8 mouse cellular contexts compared by ENCODE assay signal in genomic region chr7:4524212-4524922, GRCm38 (mm10). TPM values are rescaled to one million over a fixed set of nuclear protein-coding genes. Genes with fewer than 3 reads are reported as not detected.
DNase-seq lines count a peak whose midpoint lies in the region; ATAC-seq and TF ChIP-seq lines count a peak whose summit lies in the region.
"Not testable (repeated sequence)": the region's sequence is repeated elsewhere in the genome, so short reads cannot be mapped to it uniquely, and the experiment has no call there.

Tnni3 (minus strand) TSS chr7:4524229.

- H3K27me3 ChIP-seq in C2C12 (ENCODE audit: control insufficient read depth, insufficient read depth, insufficient read length); hindbrain, embryonic 14.5 days (ENCODE audit: control insufficient read depth, insufficient read depth, low read length): not testable (repeated sequence)

- DNase-seq in adrenal gland, adult 2 months = peak; percentile 24
- DNase-seq in embryo, embryonic 10 days (ENCODE audit: low spot score) = peak; percentile 79
- DNase-seq in gastrocnemius, postnatal 10 days = peak; percentile 48
- peak; percentile 72 for DNase-seq in hindbrain, embryonic 14.5 days (ENCODE audit: low spot score)
- DNase-seq in left cerebral cortex, postnatal 4 days = peak; percentile 45
- DNase-seq in lung, postnatal 4 days = peak; percentile 53 to 68
- peak; percentile 43 to 51 for DNase-seq in right cerebral cortex, adult 2 months (ENCODE audit: low spot score in 2 of 2)

- 75% methylated on average over 15 of the region's 15 CpGs for WGBS in hindbrain, embryonic 14.5 days

- H3K9me3 ChIP-seq in hindbrain, embryonic 14.5 days (ENCODE audit: control insufficient read depth, low read length) = not testable (repeated sequence)

- not testable (repeated sequence) for H3K9ac ChIP-seq in hindbrain, embryonic 14.5 days

- intact Hi-C loops in left cerebral cortex, postnatal 4 days (cut with DNase I) = not testable (repeated sequence)

- H3K4me2 ChIP-seq in hindbrain, embryonic 14.5 days (replicated peaks) = not testable (repeated sequence)

- peak; percentile 13 for TF ChIP-seq CTCF in C2C12 (IDR thresholded peaks at IDR 0.05; ENCODE audit: control insufficient read depth, insufficient read depth, insufficient read length)

- H3K4me3 ChIP-seq in C2C12 (ENCODE audit: insufficient read depth, poor library complexity, severe bottlenecking); hindbrain, embryonic 14.5 days (replicated peaks; ENCODE audit: low read length): not testable (repeated sequence)

- not testable (repeated sequence) for H3ac ChIP-seq in C2C12 (ENCODE audit: control insufficient read depth, insufficient read length, low read depth)

- not testable (repeated sequence) for H3K36me3 ChIP-seq in C2C12 (ENCODE audit: control insufficient read depth, insufficient read depth); hindbrain, embryonic 14.5 days (replicated peaks; ENCODE audit: control insufficient read depth, insufficient read depth)

- not testable (repeated sequence) for ATAC-seq in hindbrain, embryonic 14.5 days (ENCODE audit: low FRiP score)

- not testable (repeated sequence) for H3K27ac ChIP-seq in hindbrain, embryonic 14.5 days

- not testable (repeated sequence) for H3K79me2 ChIP-seq in C2C12 (ENCODE audit: control insufficient read depth, insufficient read depth)

- not testable (repeated sequence) for H3K79me3 ChIP-seq in C2C12 (ENCODE audit: low read depth)

- H3K4me1 ChIP-seq in hindbrain, embryonic 14.5 days (replicated peaks; ENCODE audit: control insufficient read depth, insufficient read depth, low read length) = not testable (repeated sequence)

RNA-seq across cellular contexts. Expression of gene Tnni3, which starts in this region (rescaled TPM):
- 0.91 TPM for polyA plus RNA-seq in C2C12 (2012; fragmentation: generic; extraction: Trizol)
- 1 to 10 TPM in 1 of 2 experiments, not detected in 1; 1.7 TPM for total RNA-seq in adrenal gland, adult 2 months (2021)
- 3.3 and 4.7 TPM in 2 replicates for polyA plus RNA-seq in adrenal gland, adult 2 months (2012; rRNA removed)
- total RNA-seq in gastrocnemius, postnatal 10 days (2021) = 1 to 10 TPM; 1.4 to 2.3 TPM
- 0.36 and 0.46 TPM in 2 replicates for polyA plus RNA-seq in hindbrain, embryonic 14.5 days (2014; fragmentation: Nextera tagmentation; extraction: Ambion mirVana)
- 1 to 10 TPM; 1.8 to 2.0 TPM for total RNA-seq in left cerebral cortex, postnatal 4 days (2021)

Comparison
In these comparisons a context has a peak if more than half of its experiments do, and no peak if none do; other contexts are left out.
1. Peak in DNase-seq in hindbrain, embryonic 14.5 days; RNA of the gene not detected or under 1 TPM.
2. DNase-seq: peak in every context shown above with its lines; median percentile 79 in embryo, embryonic 10 days; 72 in hindbrain, embryonic 14.5 days; 60 in lung, postnatal 4 days; 48 in gastrocnemius, postnatal 10 days; 47 in right cerebral cortex, adult 2 months; 45 in left cerebral cortex, postnatal 4 days; 24 in adrenal gland, adult 2 months.